Mouse (Mus musculus) MEL (cell line): ENCODE measurements around the gene Adamtsl1.

Experiments used
- CHD1 ChIP-seq: IDR thresholded peaks from 2 replicates; pipeline ENCODE4 v1.6.1; 2012; ENCODE audit warnings: low read depth, mild to moderate bottlenecking, inconsistent platforms, low read length, improper control_type of control experiment
- CTCF ChIP-seq, 3 experiments: IDR thresholded peaks in 2 of 3; conservative IDR thresholded peaks in 1 of 3; 2 replicates each; pipeline ENCODE4 v1.5.1; 2011 to 2012; ENCODE audit warnings: low read length in 3 of 3, low read depth in 2 of 3, mild to moderate bottlenecking in 2 of 3, improper control_type of control experiment in 1 of 3, inconsistent platforms in 1 of 3, mixed read lengths in 1 of 3, moderate library complexity in 1 of 3; ENCODE audit not compliant: control insufficient read depth in 1 of 3, insufficient read depth in 1 of 3, poor library complexity in 1 of 3, severe bottlenecking in 1 of 3
- EP300 ChIP-seq, 2 experiments: IDR thresholded peaks; 2 replicates each; pipeline ENCODE4 v1.6.1; 2011; ENCODE audit warnings: improper control_type of control experiment in 2 of 2, low read length in 2 of 2, low read depth in 1 of 2, mild to moderate bottlenecking in 1 of 2
- GABPA ChIP-seq: IDR thresholded peaks from 2 replicates; pipeline ENCODE4 v1.6.1; 2012; ENCODE audit warnings: low read depth, mild to moderate bottlenecking, inconsistent platforms, low read length, improper control_type of control experiment, moderate library complexity
- HCFC1 ChIP-seq: IDR thresholded peaks from 2 replicates; pipeline ENCODE4 v1.6.1; 2012; ENCODE audit warnings: low read depth, mild to moderate bottlenecking, inconsistent platforms, low read length, improper control_type of control experiment, moderate library complexity
- KAT2A ChIP-seq: conservative IDR thresholded peaks from 2 replicates; pipeline ENCODE4 v1.6.1; 2012; ENCODE audit warnings: low read depth, low read length, improper control_type of control experiment, inconsistent platforms
- MEF2A ChIP-seq: IDR thresholded peaks from 2 replicates; pipeline ENCODE4 v1.6.1; 2014; ENCODE audit warnings: low read depth, mild to moderate bottlenecking, inconsistent platforms, low read length, improper control_type of control experiment; ENCODE audit not compliant: poor library complexity, insufficient replicate concordance, severe bottlenecking; ENCODE audit errors: extremely low read depth
- POLR2A ChIP-seq, 2 experiments: IDR thresholded peaks; 2 replicates each; pipeline ENCODE4 v1.6.1; 2011 to 2012; ENCODE audit warnings: low read length in 2 of 2, mild to moderate bottlenecking in 2 of 2, control low read depth in 1 of 2, improper control_type of control experiment in 1 of 2, low read depth in 1 of 2, moderate library complexity in 1 of 2; ENCODE audit not compliant: control insufficient read depth in 1 of 2, insufficient read depth in 1 of 2, poor library complexity in 1 of 2
- POLR2AphosphoS5 ChIP-seq: IDR thresholded peaks from 2 replicates; pipeline ENCODE4 v1.6.1; 2012; ENCODE audit warnings: low read depth, borderline replicate concordance, mild to moderate bottlenecking, inconsistent platforms, low read length, moderate library complexity, mixed read lengths
- RAD21 ChIP-seq: IDR thresholded peaks from 2 replicates; pipeline ENCODE4 v1.6.1; 2011; ENCODE audit warnings: mild to moderate bottlenecking, low read depth, low read length, improper control_type of control experiment
- RCOR1 ChIP-seq: IDR thresholded peaks from 2 replicates; pipeline ENCODE4 v1.6.1; 2012; ENCODE audit warnings: low read depth, mild to moderate bottlenecking, inconsistent platforms, low read length, improper control_type of control experiment
- SMC3 ChIP-seq: IDR thresholded peaks from 2 replicates; pipeline ENCODE4 v1.6.1; 2011; ENCODE audit warnings: low read depth, low read length, improper control_type of control experiment
- UBTF ChIP-seq: IDR thresholded peaks from 2 replicates; pipeline ENCODE4 v1.6.1; 2012; ENCODE audit warnings: low read depth, mild to moderate bottlenecking, inconsistent platforms, low read length, improper control_type of control experiment, moderate library complexity, borderline replicate concordance; ENCODE audit not compliant: insufficient read depth
- ZMIZ1 ChIP-seq: IDR thresholded peaks from 2 replicates; pipeline ENCODE4 v1.6.1; 2012; ENCODE audit warnings: low read depth, mild to moderate bottlenecking, inconsistent platforms, low read length, improper control_type of control experiment, moderate library complexity

DNA sequence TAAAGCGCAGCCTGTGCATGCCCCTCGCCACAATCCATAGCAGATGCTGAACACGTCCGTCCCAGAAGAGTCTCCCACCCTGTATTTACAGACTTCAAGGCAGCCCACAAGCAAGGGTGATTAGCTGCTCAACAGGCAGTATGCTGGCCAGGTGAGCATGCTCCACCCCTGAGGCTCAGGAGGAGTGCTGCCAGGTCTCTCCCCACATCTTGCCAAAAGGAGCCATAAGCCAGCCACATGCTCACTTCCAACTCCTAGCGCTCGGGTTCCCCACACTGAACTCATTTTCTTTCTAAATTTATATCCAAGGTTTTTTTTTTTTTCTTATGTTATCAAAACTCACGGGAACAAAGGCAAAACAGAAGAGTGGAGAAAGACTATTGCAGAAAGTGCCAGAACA lies 687.8 kb downstream of the Adamtsl1 start:
- no peak for TF ChIP-seq POLR2AphosphoS5
- TF ChIP-seq GABPA: no peak
- TF ChIP-seq CTCF (IDR thresholded peaks at IDR 0.05 in 2 of 3, conservative IDR thresholded peaks at IDR 0.05 in 1 of 3; ENCODE audit: control insufficient read depth in 1 of 3, insufficient read depth in 1 of 3, low read depth in 2 of 3, low read length in 3 of 3, poor library complexity in 1 of 3, severe bottlenecking in 1 of 3): no peak
- no peak for TF ChIP-seq EP300 (IDR thresholded peaks at IDR 0.05; ENCODE audit: low read depth in 1 of 2, low read length in 2 of 2)
- no peak for TF ChIP-seq KAT2A
- no peak for TF ChIP-seq POLR2A (IDR thresholded peaks at IDR 0.05; ENCODE audit: control insufficient read depth in 1 of 2, insufficient read depth in 1 of 2, low read depth in 1 of 2, low read length in 2 of 2, poor library complexity in 1 of 2)
- no peak for TF ChIP-seq MEF2A
- no peak for TF ChIP-seq HCFC1
- TF ChIP-seq ZMIZ1: no peak
- no peak for TF ChIP-seq UBTF
- TF ChIP-seq RAD21: no peak
- TF ChIP-seq SMC3: no peak
- TF ChIP-seq RCOR1: no peak
- no peak for TF ChIP-seq CHD1
